Mouse (Mus musculus): ENCODE data around the gene Rtn2. TPM values are rescaled to one million over a fixed set of nuclear protein-coding genes. Genes with fewer than 3 reads are reported as not detected.

Gene Rtn2
- polyA plus RNA-seq (2014; fragmentation: Illumina TruSeq; extraction: RNeasy Lipid Tissue Mini Kit (QIAGEN cat#74804); ENCODE audit: low read depth, low replicate concordance), result not detected

DNA sequence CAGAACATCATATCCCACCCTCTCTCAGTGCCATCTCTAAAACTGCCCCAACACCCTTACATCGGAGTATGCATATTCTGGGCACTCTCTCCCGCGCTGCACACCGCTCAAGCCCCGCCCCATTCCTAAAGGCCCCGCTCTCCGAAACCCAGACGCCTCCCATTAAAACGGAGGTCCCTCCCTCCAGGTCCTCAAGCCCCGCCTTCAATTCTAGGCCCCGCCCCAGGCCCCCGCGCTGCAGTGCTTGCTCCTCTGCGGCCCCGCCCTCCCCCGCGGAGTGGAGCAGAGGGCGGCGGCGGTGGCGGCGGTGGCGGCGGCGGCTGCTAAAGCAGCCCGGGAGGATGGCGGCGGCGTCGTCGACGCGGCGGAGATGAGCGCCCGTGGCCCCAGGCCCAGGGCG, at the start of gene Rtn2:
TSS of gene Rtn2 (plus strand) at position 240 of the 400 bp plus-strand sequence.

DNA sequence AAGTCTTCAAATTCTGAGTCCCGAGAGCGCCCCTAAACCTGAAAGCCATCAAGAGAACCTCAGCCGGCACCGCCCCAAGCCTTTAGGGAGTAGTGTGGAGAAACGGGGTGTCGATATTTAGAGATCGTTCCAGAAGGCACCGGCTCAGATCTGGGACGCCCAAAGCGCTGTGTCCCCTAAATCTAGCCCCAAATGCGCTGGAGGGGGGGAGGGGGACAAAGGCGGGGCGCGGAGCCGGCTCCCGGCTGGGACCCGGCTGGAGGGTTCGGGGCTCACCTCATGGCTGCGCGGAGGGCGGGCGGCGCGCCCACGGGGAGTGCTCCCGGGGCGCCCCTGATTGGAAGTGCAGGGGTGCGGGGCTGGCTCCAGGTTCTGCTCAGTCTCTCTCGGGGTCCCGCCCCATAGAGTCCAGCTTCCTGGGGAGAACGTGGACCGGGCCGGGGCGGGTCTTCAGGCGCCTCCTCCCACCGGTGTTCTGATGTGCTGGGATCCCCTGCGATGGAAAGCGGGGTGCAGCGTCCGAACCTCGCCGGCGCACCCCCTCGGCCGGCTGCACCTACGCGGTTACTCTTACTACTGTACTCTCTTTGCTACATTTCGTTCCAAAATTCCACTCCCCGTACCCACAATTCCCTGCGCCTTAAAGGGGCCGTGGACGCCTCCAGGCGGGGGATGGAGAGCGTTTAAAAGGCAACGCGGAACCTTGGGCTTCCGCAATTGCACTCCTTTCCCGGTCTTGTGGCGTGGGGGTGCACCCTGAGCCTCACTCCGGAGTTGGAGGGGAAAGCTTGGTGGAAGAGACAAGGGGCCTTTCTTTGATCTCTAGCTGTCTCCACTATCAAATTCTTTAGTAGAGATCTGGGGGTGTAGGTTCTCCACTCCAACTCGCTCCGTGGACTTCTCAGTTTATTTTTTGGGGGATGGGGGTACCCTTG, 10.9 kb upstream of the Rtn2 start, which contains the start of gene Vasp:
TSS of gene Vasp (minus strand) at position 580 of the 935 bp plus-strand sequence.

DNA sequence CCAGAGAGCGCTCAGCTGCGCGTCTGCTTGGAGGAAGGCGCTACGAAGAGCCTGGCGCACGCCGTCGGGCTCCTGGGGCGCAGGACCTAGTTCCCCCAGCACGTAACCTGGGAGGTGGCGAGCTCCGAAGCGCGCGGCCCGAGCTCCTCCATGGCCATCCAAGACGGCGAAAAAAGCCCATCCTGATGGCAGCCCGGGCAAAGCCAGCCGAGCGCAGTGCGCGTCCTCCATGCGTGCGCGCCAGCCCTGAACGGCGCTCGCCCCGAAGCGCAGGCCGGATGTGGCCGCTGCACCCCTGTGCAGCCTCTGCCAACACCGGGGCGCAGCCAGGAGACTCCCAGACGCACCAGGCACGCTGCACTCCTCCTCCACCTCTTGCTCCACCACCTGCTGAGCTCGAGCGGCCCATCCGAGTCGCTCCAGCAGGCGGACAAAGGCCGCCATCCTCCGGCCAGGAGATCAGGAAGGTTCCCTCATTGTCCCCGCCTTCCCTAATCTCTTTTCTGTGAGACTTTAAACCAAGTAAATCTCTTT, 2.8 kb upstream of the Rtn2 start, which contains the start of gene Ppm1n:
TSS of gene Ppm1n (minus strand) at position 484 of the 534 bp plus-strand sequence.

DNA sequence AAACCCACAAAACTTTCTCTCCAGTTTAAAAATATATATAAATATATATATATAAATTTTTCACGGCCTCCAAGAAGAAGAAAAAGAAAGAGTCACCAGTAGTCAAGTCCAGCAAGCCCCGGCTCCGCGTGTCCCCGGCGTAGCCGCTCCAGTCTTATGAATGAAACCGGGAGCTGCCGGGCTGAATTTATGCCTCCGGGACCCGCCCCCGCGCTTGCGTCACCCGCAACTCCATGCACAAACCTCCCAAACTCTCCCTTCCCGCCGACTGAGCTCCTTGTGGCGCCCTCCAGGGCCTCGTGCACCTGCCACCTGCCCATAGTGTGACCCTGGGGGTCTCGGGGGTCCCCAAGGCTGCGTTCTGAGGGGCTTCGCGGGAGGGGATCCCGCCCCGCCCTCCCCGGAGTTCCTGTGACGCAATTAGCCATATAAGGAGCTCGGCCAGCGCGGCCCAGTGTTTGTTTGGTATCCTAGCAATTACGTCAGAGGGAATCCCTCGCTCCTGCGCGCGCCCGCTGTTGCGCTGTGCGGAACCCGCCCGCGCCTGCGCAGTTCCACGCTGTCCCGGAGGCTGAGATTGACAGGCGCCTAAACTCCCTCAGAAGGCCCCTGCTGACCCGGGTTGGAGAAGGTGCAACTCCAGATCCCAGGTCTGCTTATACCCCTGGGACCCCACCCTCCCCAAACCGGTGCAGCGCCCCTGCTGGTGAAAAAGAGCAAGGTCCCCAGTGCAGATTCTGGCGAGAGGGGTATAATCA, 27.6 kb downstream of the Rtn2 start, which contains the start of gene Fosb:
TSS of gene Fosb (minus strand) at position 168 of the 758 bp plus-strand sequence.

DNA sequence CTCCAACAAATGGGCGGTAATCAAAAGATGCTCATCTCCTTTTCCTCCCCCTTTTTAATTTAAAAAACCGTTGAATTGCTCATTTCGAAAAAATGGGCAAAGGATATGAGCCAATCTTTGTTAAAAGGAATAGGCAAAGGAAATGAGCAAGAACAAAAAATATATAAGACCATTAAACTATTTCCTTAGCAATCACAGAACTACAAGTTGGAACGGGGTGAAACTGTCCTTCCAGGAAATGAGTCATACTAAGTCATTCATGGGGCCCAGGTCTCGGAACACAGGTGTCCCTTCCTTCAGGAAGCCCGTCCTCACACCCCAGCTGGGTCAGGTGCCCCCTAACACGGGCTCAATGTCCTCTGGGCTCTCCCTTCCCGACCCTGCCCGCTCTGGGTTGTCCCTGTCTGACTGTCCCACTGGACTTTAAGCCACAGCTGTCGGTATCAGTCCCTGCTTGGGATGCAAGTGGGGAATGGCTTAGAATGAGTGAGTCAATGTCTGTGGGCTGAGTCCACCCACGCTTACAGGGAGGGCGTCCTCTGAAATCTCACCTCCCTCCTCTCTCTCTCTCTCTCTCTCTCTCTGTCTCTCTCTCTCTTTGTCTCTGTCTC, 61.9 kb downstream of the Rtn2 start, which contains the start of gene Ercc1:
TSS of gene Ercc1 (plus strand) at position 542 of the 611 bp plus-strand sequence.

Other genes starting within 250 kb of the Rtn2 start
- gene Rsph6a, start 227.9 kb upstream of the Rtn2 start, polyA plus RNA-seq (2014; fragmentation: Illumina TruSeq; extraction: RNeasy Lipid Tissue Mini Kit (QIAGEN cat#74804); ENCODE audit: low read depth, low replicate concordance), result not detected
- 0.72 TPM for gene Dmwd, start 206.4 kb upstream of the Rtn2 start, polyA plus RNA-seq (2014; fragmentation: Illumina TruSeq; extraction: RNeasy Lipid Tissue Mini Kit (QIAGEN cat#74804); ENCODE audit: low read depth, low replicate concordance)
- gene Dmpk, start 198.8 kb upstream of the Rtn2 start, polyA plus RNA-seq (2014; fragmentation: Illumina TruSeq; extraction: RNeasy Lipid Tissue Mini Kit (QIAGEN cat#74804); ENCODE audit: low read depth, low replicate concordance), result 2.7 TPM
- gene Six5, start 188.0 kb upstream of the Rtn2 start, polyA plus RNA-seq (2014; fragmentation: Illumina TruSeq; extraction: RNeasy Lipid Tissue Mini Kit (QIAGEN cat#74804); ENCODE audit: low read depth, low replicate concordance), result 0.45 TPM
- gene Gm4969, start 164.3 kb upstream of the Rtn2 start, polyA plus RNA-seq (2014; fragmentation: Illumina TruSeq; extraction: RNeasy Lipid Tissue Mini Kit (QIAGEN cat#74804); ENCODE audit: low read depth, low replicate concordance), result not detected
- 0.26 TPM for gene Fbxo46, start 162.8 kb upstream of the Rtn2 start, polyA plus RNA-seq (2014; fragmentation: Illumina TruSeq; extraction: RNeasy Lipid Tissue Mini Kit (QIAGEN cat#74804); ENCODE audit: low read depth, low replicate concordance)
- gene Qpctl, start 133.3 kb upstream of the Rtn2 start, polyA plus RNA-seq (2014; fragmentation: Illumina TruSeq; extraction: RNeasy Lipid Tissue Mini Kit (QIAGEN cat#74804); ENCODE audit: low read depth, low replicate concordance), result 5.7 TPM
- 1.4 TPM for gene Snrpd2, start 132.9 kb upstream of the Rtn2 start, polyA plus RNA-seq (2014; fragmentation: Illumina TruSeq; extraction: RNeasy Lipid Tissue Mini Kit (QIAGEN cat#74804); ENCODE audit: low read depth, low replicate concordance)
- gene Gipr, start 116.5 kb upstream of the Rtn2 start, polyA plus RNA-seq (2014; fragmentation: Illumina TruSeq; extraction: RNeasy Lipid Tissue Mini Kit (QIAGEN cat#74804); ENCODE audit: low read depth, low replicate concordance), result not detected
- 0.19 TPM for gene Eml2, start 106.2 kb upstream of the Rtn2 start, polyA plus RNA-seq (2014; fragmentation: Illumina TruSeq; extraction: RNeasy Lipid Tissue Mini Kit (QIAGEN cat#74804); ENCODE audit: low read depth, low replicate concordance)
- 0.34 TPM for gene Gpr4, start 70.1 kb upstream of the Rtn2 start, polyA plus RNA-seq (2014; fragmentation: Illumina TruSeq; extraction: RNeasy Lipid Tissue Mini Kit (QIAGEN cat#74804); ENCODE audit: low read depth, low replicate concordance)
- 10.4 TPM for gene Opa3, start 54.3 kb upstream of the Rtn2 start, polyA plus RNA-seq (2014; fragmentation: Illumina TruSeq; extraction: RNeasy Lipid Tissue Mini Kit (QIAGEN cat#74804); ENCODE audit: low read depth, low replicate concordance)
- 7.0 TPM for gene Vasp, start 10.8 kb upstream of the Rtn2 start, polyA plus RNA-seq (2014; fragmentation: Illumina TruSeq; extraction: RNeasy Lipid Tissue Mini Kit (QIAGEN cat#74804); ENCODE audit: low read depth, low replicate concordance)
- not detected for gene Ppm1n, start 2.6 kb upstream of the Rtn2 start, polyA plus RNA-seq (2014; fragmentation: Illumina TruSeq; extraction: RNeasy Lipid Tissue Mini Kit (QIAGEN cat#74804); ENCODE audit: low read depth, low replicate concordance)
- 0.21 TPM for gene Fosb, start 27.4 kb downstream of the Rtn2 start, polyA plus RNA-seq (2014; fragmentation: Illumina TruSeq; extraction: RNeasy Lipid Tissue Mini Kit (QIAGEN cat#74804); ENCODE audit: low read depth, low replicate concordance)
- 1.9 TPM for gene Ercc1, start 62.2 kb downstream of the Rtn2 start, polyA plus RNA-seq (2014; fragmentation: Illumina TruSeq; extraction: RNeasy Lipid Tissue Mini Kit (QIAGEN cat#74804); ENCODE audit: low read depth, low replicate concordance)
- gene Cd3eap, start 76.9 kb downstream of the Rtn2 start, polyA plus RNA-seq (2014; fragmentation: Illumina TruSeq; extraction: RNeasy Lipid Tissue Mini Kit (QIAGEN cat#74804); ENCODE audit: low read depth, low replicate concordance), result 0.95 TPM
- 0.29 TPM for gene Ppp1r13l, start 77.1 kb downstream of the Rtn2 start, polyA plus RNA-seq (2014; fragmentation: Illumina TruSeq; extraction: RNeasy Lipid Tissue Mini Kit (QIAGEN cat#74804); ENCODE audit: low read depth, low replicate concordance)
- gene Ercc2, start 99.4 kb downstream of the Rtn2 start, polyA plus RNA-seq (2014; fragmentation: Illumina TruSeq; extraction: RNeasy Lipid Tissue Mini Kit (QIAGEN cat#74804); ENCODE audit: low read depth, low replicate concordance), result 0.40 TPM
- gene Klc3, start 121.5 kb downstream of the Rtn2 start, polyA plus RNA-seq (2014; fragmentation: Illumina TruSeq; extraction: RNeasy Lipid Tissue Mini Kit (QIAGEN cat#74804); ENCODE audit: low read depth, low replicate concordance), result not detected
- gene Ckm, start 122.2 kb downstream of the Rtn2 start, polyA plus RNA-seq (2014; fragmentation: Illumina TruSeq; extraction: RNeasy Lipid Tissue Mini Kit (QIAGEN cat#74804); ENCODE audit: low read depth, low replicate concordance), result not detected
- gene Mark4, start 176.2 kb downstream of the Rtn2 start, polyA plus RNA-seq (2014; fragmentation: Illumina TruSeq; extraction: RNeasy Lipid Tissue Mini Kit (QIAGEN cat#74804); ENCODE audit: low read depth, low replicate concordance), result 0.82 TPM
- 0.34 TPM for gene Exoc3l2, start 180.7 kb downstream of the Rtn2 start, polyA plus RNA-seq (2014; fragmentation: Illumina TruSeq; extraction: RNeasy Lipid Tissue Mini Kit (QIAGEN cat#74804); ENCODE audit: low read depth, low replicate concordance)
- 1.6 TPM for gene Bloc1s3, start 225.7 kb downstream of the Rtn2 start, polyA plus RNA-seq (2014; fragmentation: Illumina TruSeq; extraction: RNeasy Lipid Tissue Mini Kit (QIAGEN cat#74804); ENCODE audit: low read depth, low replicate concordance)
- gene Trappc6a, start 225.8 kb downstream of the Rtn2 start, polyA plus RNA-seq (2014; fragmentation: Illumina TruSeq; extraction: RNeasy Lipid Tissue Mini Kit (QIAGEN cat#74804); ENCODE audit: low read depth, low replicate concordance), result not detected
- not detected for gene Nkpd1, start 235.2 kb downstream of the Rtn2 start, polyA plus RNA-seq (2014; fragmentation: Illumina TruSeq; extraction: RNeasy Lipid Tissue Mini Kit (QIAGEN cat#74804); ENCODE audit: low read depth, low replicate concordance)